Mouse (Mus musculus): ENCODE measurements around the gene Rpl38.

DNA sequence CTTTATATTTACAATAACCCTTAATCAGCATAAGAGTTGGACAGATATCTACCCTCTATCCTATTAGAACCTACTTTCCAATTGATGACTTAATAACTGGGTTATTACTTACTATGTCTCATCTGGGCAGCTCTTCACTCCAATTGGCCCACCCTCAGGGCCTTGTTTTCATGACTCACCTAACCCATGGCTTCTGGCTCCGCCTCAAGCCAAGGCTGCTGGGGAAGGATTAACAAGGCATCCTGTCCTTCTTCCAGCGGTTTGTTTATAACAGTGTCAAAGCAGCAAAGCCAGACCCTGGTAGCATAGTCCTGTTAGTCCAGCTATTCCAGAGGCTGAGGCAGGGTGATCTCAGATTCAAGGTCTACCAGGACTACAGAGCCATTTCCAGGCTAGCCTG lies 26.1 kb downstream of the Rpl38 start:
- no peak for TF ChIP-seq GATA1 (IDR thresholded peaks at IDR 0.05; ENCODE audit: borderline replicate concordance, low read length)
- no peak for TF ChIP-seq FLI1 (IDR thresholded peaks at IDR 0.05; ENCODE audit: low read length)

Data from megakaryocyte, embryonic 14.5 days (primary cell).